ENCODE assay signal across 14 mouse cellular contexts in the genomic region with DNA sequence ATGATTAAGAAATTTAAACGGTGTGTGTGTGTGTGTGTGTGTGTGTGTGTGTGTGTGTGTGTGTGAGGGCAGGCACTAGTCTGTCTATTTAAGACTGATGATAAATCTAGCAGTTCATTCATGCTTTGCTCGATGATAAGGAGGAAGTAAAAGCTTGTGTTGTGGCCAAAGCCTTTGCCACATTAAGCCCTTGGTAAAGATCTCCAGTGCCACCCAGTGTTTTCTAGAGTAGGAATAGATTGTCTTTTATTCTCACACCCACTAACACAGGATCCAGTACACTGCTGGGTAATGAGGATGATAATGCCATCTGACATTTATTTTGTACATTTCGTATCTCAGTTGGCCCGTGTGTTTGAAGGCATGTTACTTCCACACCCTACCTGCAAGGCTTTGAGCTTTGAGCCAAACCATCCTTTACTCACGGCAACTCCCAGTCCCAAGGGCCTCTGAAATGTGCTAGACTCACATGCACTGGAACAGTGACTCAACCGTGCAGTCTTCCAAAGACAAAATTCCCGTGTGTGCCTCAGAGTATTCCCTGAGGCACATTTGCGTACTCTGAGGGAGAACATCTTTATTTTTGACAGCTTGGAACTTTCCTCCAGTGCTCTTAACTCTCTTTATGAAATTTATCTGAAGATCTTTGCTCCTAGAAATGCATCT.
DNase-seq lines count a peak whose midpoint lies in the region; ATAC-seq and TF ChIP-seq lines count a peak whose summit lies in the region.
"Had no signal": no experiment of that assay in that cellular context is flagged by ENCODE, and none has a peak within 500 bp of the region (broad histone marks: within the 10 kb centered on the region; RNA-seq: fewer than 3 reads in every experiment).

No protein-coding gene starts in this region.

- peak; percentile 43 for TF ChIP-seq CTCF in midbrain, postnatal 0 days (IDR thresholded peaks at IDR 0.05)
- TF ChIP-seq CTCF in stomach, postnatal 0 days (IDR thresholded peaks at IDR 0.05; ENCODE audit: low read depth): peak; percentile 37

- H3K27ac ChIP-seq in embryonic facial prominence, embryonic 14.5 days (replicated peaks; ENCODE audit: low read depth, low read length): no peak overlapping the region
- no peak overlapping the region for H3K27ac ChIP-seq in embryonic facial prominence, embryonic 10.5 days (replicated peaks)
- H3K27ac ChIP-seq in midbrain, postnatal 0 days (ENCODE audit: low read depth, low read length): no peak overlapping the region
- H3K27ac ChIP-seq in midbrain, embryonic 14.5 days (replicated peaks; ENCODE audit: low read depth, low read length): no peak overlapping the region
- no peak overlapping the region for H3K27ac ChIP-seq in stomach, postnatal 0 days (replicated peaks)
- H3K27ac ChIP-seq: forebrain, embryonic 13.5 days; liver, embryonic 12.5 days; lung, embryonic 15.5 days had no signal

- ATAC-seq in embryonic facial prominence, embryonic 14.5 days (ENCODE audit: low read depth): no peak
- ATAC-seq in midbrain, postnatal 0 days (ENCODE audit: low FRiP score): no peak
- no peak for ATAC-seq in midbrain, embryonic 14.5 days (ENCODE audit: low FRiP score, low TSS enrichment)
- no peak for ATAC-seq in stomach, postnatal 0 days (ENCODE audit: low FRiP score, low TSS enrichment)
- ATAC-seq: forebrain, embryonic 13.5 days; inflammation-experienced regulatory T-cells, adult 6 months; liver, embryonic 12.5 days had no signal

- H3K4me2 ChIP-seq in embryonic facial prominence, embryonic 14.5 days (ENCODE audit: low read depth, low read length): no peak overlapping the region
- no peak overlapping the region for H3K4me2 ChIP-seq in midbrain, postnatal 0 days (ENCODE audit: low read depth, low read length, poor library complexity, severe bottlenecking)
- no peak overlapping the region for H3K4me2 ChIP-seq in midbrain, embryonic 14.5 days (ENCODE audit: low read length)
- no peak overlapping the region for H3K4me2 ChIP-seq in stomach, postnatal 0 days (replicated peaks; ENCODE audit: low read depth)
- H3K4me2 ChIP-seq: forebrain, embryonic 13.5 days; liver, embryonic 12.5 days; lung, embryonic 15.5 days had no signal

- no peak overlapping the region for H3K9ac ChIP-seq in embryonic facial prominence, embryonic 14.5 days (ENCODE audit: low read depth, low read length)
- H3K9ac ChIP-seq in midbrain, postnatal 0 days (replicated peaks; ENCODE audit: low read length, poor library complexity, severe bottlenecking): no peak overlapping the region
- H3K9ac ChIP-seq in midbrain, embryonic 14.5 days (replicated peaks; ENCODE audit: low read length): no peak overlapping the region
- H3K9ac ChIP-seq in stomach, postnatal 0 days (ENCODE audit: low read length): no peak overlapping the region
- H3K9ac ChIP-seq: forebrain, embryonic 13.5 days; liver, embryonic 12.5 days; lung, embryonic 15.5 days had no signal

- H3K9me3 ChIP-seq in embryonic facial prominence, embryonic 14.5 days (ENCODE audit: control insufficient read depth, low read length): no peaks in the 10 kb centered on the region
- no peaks in the 10 kb centered on the region for H3K9me3 ChIP-seq in embryonic facial prominence, embryonic 10.5 days
- H3K9me3 ChIP-seq in midbrain, postnatal 0 days (ENCODE audit: low read length): no peaks in the 10 kb centered on the region
- H3K9me3 ChIP-seq in midbrain, embryonic 14.5 days (ENCODE audit: control insufficient read depth, low read length): no peaks in the 10 kb centered on the region
- H3K9me3 ChIP-seq in stomach, postnatal 0 days (ENCODE audit: control insufficient read depth, low read length): no peaks in the 10 kb centered on the region
- H3K9me3 ChIP-seq: forebrain, embryonic 13.5 days; liver, embryonic 12.5 days; lung, embryonic 15.5 days had no signal

- peak; percentile 16 for DNase-seq in embryonic facial prominence, embryonic 14.5 days (ENCODE audit: low spot score)
- DNase-seq in embryonic facial prominence, embryonic 10.5 days (ENCODE audit: low spot score): no peak
- DNase-seq in kidney, adult 9 months: peak; percentile 29
- DNase-seq in kidney, postnatal 4 days: no peak
- DNase-seq in midbrain, postnatal 0 days (ENCODE audit: low spot score): no peak
- no peak for DNase-seq in midbrain, embryonic 14.5 days
- no peak for DNase-seq in stomach, postnatal 0 days (ENCODE audit: low spot score)
- DNase-seq in frontal cortex, postnatal 10 days (ENCODE audit: low spot score in 2 of 2): no peak
- DNase-seq: cerebellum, postnatal 10 days; layer of hippocampus, postnatal 36 days had no signal

- TF ChIP-seq EP300 in stomach, postnatal 0 days (optimal IDR thresholded peaks at IDR 0.05): no peak

- H3K36me3 ChIP-seq in embryonic facial prominence, embryonic 14.5 days (ENCODE audit: control insufficient read depth, insufficient read depth, low read length): no peaks in the 10 kb centered on the region
- no peaks in the 10 kb centered on the region for H3K36me3 ChIP-seq in embryonic facial prominence, embryonic 10.5 days (replicated peaks)
- no peaks in the 10 kb centered on the region for H3K36me3 ChIP-seq in midbrain, postnatal 0 days (ENCODE audit: insufficient read depth, low read length)
- H3K36me3 ChIP-seq in midbrain, embryonic 14.5 days (ENCODE audit: control insufficient read depth, insufficient read depth, low read length): no peaks in the 10 kb centered on the region
- H3K36me3 ChIP-seq in stomach, postnatal 0 days (ENCODE audit: control insufficient read depth, insufficient read depth, low read length): no peaks in the 10 kb centered on the region
- H3K36me3 ChIP-seq: liver, embryonic 12.5 days; lung, embryonic 15.5 days had no signal

- peaks cover 4% of the 10 kb centered on the region; the same call in 1 of the 2 replicates for H3K4me1 ChIP-seq in embryonic facial prominence, embryonic 14.5 days (ENCODE audit: control insufficient read depth, insufficient read depth, low read length)
- H3K4me1 ChIP-seq in embryonic facial prominence, embryonic 10.5 days: no peaks in the 10 kb centered on the region
- H3K4me1 ChIP-seq in midbrain, postnatal 0 days (ENCODE audit: insufficient read depth, low read length): no peaks in the 10 kb centered on the region
- no peaks in the 10 kb centered on the region for H3K4me1 ChIP-seq in midbrain, embryonic 14.5 days (ENCODE audit: control insufficient read depth, insufficient read depth, low read length)
- no peaks in the 10 kb centered on the region for H3K4me1 ChIP-seq in stomach, postnatal 0 days (replicated peaks; ENCODE audit: control insufficient read depth, insufficient read depth)
- H3K4me1 ChIP-seq: forebrain, embryonic 13.5 days; liver, embryonic 12.5 days; lung, embryonic 15.5 days had no signal

- 57% methylated on average over 8 of the region's 8 CpGs for WGBS in embryonic facial prominence, embryonic 14.5 days
- 81% methylated on average over 8 of the region's 8 CpGs for WGBS in embryonic facial prominence, embryonic 10.5 days
- WGBS in midbrain, postnatal 0 days: 75% methylated on average over 8 of the region's 8 CpGs
- 88% methylated on average over 8 of the region's 8 CpGs for WGBS in midbrain, embryonic 14.5 days
- WGBS in stomach, postnatal 0 days: 60% methylated on average over 8 of the region's 8 CpGs

- H3K4me3 ChIP-seq in embryonic facial prominence, embryonic 14.5 days (ENCODE audit: low read depth, low read length): no peak overlapping the region
- no peak overlapping the region for H3K4me3 ChIP-seq in embryonic facial prominence, embryonic 10.5 days
- no peak overlapping the region for H3K4me3 ChIP-seq in midbrain, postnatal 0 days (ENCODE audit: low read depth, low read length)
- H3K4me3 ChIP-seq in midbrain, embryonic 14.5 days (replicated peaks; ENCODE audit: low read depth, low read length): no peak overlapping the region
- H3K4me3 ChIP-seq in stomach, postnatal 0 days (ENCODE audit: low read depth, low read length): no peak overlapping the region
- H3K4me3 ChIP-seq: forebrain, embryonic 13.5 days; liver, embryonic 12.5 days; lung, embryonic 15.5 days had no signal

- H3K27me3 ChIP-seq in embryonic facial prominence, embryonic 14.5 days (replicated peaks; ENCODE audit: control insufficient read depth, insufficient read depth, low read length): no peaks in the 10 kb centered on the region
- H3K27me3 ChIP-seq in embryonic facial prominence, embryonic 10.5 days (replicated peaks; ENCODE audit: low read depth, poor library complexity, severe bottlenecking): no peaks in the 10 kb centered on the region
- no peaks in the 10 kb centered on the region for H3K27me3 ChIP-seq in midbrain, postnatal 0 days (ENCODE audit: insufficient read depth, low read length)
- H3K27me3 ChIP-seq in midbrain, embryonic 14.5 days (ENCODE audit: control insufficient read depth, insufficient read depth, low read length): no peaks in the 10 kb centered on the region
- H3K27me3 ChIP-seq in stomach, postnatal 0 days (ENCODE audit: control insufficient read depth, insufficient read depth, low read length): no peaks in the 10 kb centered on the region
- H3K27me3 ChIP-seq: forebrain, embryonic 13.5 days; liver, embryonic 12.5 days; lung, embryonic 15.5 days had no signal

Comparison
In these comparisons a context has a peak if more than half of its experiments do, and no peak if none do; other contexts are left out.
1. DNase-seq: peak in embryonic facial prominence, embryonic 14.5 days (single experiment) and kidney, adult 9 months (single experiment); none in embryonic facial prominence, embryonic 10.5 days (single experiment), kidney, postnatal 4 days (0 of 2), midbrain, postnatal 0 days (single experiment), midbrain, embryonic 14.5 days (single experiment), stomach, postnatal 0 days (single experiment) and frontal cortex, postnatal 10 days (0 of 2).